Mouse (Mus musculus) embryo, embryonic 9.5 days (tissue): Measurements from ENCODE around the gene Ubr4.
"Not testable (repeated sequence)": the region's sequence is repeated elsewhere in the genome, so short reads cannot be mapped to it uniquely, and the experiment has no call there.

Experiments
- DNase-seq: peaks from one replicate; pipeline ENCODE4 v3.0.0-alpha.2; 2017; ENCODE audit errors: extremely low spot score

Gene Ubr4

DNA sequence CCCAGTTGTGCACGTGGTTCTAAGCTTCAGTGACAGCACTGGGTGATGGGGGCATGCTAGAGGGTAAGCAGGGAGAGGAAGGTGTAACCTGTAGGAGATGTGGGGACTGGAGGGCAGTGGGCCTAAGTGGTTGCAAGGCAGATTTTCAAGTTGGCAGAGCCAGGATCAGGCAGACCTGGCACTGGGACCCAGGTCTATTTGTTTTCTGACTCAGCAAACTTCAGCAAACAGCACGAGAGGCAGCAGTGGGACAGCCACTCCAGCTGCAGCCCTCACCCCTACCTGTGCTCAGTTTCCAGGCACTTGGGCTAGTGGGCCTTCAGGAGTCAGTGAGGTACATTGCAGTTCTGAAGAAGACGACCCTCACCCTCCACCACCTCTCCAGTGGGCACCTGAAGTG is 4.8 kb downstream of the Ubr4 start:
- DNase-seq, result no peak

DNA sequence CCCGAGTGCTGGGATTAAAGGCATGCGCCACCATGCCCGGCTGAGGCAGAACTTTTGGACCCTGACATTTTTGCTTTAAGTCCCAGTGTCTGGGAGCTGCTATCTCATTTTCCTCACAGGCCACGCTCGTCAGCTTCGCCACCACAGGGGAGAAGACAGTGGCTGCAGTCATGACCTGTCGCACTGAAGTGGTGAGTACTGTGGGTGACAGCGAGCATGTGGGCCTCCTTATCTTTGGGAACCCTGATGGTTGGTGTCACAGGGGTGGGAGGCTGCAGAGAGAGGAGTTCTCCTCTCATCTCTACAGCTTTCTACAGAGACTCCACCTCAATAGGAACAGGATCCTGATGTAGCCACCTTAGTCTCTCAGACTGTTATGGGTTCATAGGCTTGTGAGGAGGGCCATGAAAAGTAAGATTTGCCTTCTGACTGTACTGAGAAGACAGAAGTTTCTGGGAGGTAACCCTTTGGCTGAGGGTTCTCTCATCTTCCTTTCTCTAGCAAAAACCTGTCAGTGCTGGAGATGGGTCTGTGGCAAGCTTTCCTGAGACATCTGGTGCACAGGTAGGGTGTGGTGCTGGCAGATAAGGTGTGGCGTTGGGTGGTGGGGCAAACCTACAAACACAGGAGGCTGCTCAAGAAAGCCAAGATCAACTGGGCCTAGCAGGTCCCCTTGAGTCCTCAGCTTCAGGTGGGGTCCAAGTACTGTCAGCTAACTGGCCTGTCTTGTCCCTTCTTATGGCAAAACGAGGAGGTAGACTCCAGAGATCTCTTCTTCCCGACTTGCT is 8.5 kb downstream of the Ubr4 start:
- DNase-seq, result no peak

DNA sequence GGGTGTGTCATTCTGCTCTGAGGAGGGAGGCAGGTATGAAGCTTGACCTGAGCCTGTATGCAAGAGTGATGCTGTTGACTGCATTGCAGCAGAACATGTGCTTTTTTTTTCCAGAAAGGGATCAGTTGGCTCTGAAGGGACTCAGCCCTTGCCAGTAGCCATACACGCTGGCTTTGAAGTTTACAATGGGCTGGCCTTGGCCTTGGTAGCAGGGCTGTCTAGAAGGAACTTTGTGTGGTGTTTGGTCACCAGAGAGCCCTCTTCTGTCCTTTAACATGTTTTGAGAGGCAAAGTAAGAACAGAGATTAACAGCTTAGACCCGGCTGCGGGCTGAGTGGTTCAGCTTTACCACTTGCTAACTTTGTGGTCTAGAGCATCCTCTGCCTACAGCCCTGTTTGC is 14.9 kb downstream of the Ubr4 start:
- no peak for DNase-seq

- no peak for DNase-seq
Observed at GRCm38 (mm10) chr4:139368038-139368437, 15.6 kb downstream of the Ubr4 start.

- DNase-seq, result no peak
Observed at GRCm38 (mm10) chr4:139373130-139373529, 20.7 kb downstream of the Ubr4 start.

- DNase-seq, result no peak
Observed at GRCm38 (mm10) chr4:139373531-139373930, 21.1 kb downstream of the Ubr4 start.

- DNase-seq, result no peak
Observed at GRCm38 (mm10) chr4:139379719-139380118, 27.3 kb downstream of the Ubr4 start.

DNA sequence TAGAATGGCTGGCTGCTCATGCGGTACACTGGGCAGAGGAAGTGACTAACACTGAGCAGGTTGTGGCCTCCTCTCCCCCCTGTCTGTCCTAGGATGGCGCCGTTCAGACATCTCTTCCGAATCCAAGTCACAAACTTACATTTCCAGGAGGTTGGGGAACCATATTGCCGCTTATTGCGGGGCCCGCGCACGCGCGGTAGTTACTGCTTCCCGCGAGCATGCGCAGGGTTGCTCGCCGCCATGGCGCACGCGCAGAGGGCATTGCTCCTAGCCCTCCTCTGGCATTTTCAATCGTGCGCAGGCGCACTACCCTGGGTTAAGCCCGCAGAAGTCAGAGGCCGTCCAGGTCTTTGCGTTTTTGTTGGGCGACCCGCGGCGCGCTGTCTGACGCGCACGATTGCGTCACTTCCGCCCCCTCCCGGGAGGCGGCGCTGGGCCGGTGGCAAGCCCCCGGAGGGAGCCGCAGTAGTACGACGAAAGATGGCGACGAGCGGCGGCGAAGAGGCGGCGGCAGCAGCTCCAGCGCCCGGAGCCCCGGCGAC is 27.9 kb downstream of the Ubr4 start:
- DNase-seq, result peak; percentile 100

GRCm38 (mm10) chr4:139380775-139381451 is 28.5 kb downstream of the Ubr4 start:
- DNase-seq, result no peak

GRCm38 (mm10) chr4:139381452-139381845 is 29.0 kb downstream of the Ubr4 start:
- DNase-seq, result no peak

- no peak for DNase-seq
Observed at GRCm38 (mm10) chr4:139382231-139382630, 29.8 kb downstream of the Ubr4 start.

- DNase-seq, result not testable (repeated sequence)
Observed at GRCm38 (mm10) chr4:139385841-139386240, 33.4 kb downstream of the Ubr4 start.

DNA sequence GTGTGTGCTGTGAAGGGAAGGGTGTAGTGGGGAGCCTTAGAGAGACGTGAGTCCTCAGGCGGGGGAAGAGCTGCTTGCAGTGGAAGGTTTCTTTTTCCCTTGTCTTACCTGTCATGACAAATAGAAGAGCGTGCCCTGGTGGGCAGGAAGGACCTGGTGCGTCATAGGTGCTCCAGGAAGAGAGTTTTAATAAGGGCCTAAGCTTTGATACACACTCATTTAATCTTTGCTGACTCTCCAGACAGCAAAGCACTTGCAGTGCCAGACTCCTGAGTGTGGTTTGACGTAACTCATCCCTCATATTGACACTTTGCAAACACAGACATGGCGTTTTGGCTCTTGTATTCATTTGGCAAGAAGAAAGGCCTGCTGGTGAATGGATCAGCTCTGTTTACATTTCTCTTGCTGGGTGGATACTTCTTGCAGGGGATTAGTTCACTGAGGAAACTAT is 34.5 kb downstream of the Ubr4 start:
- DNase-seq, result no peak

GRCm38 (mm10) chr4:139389557-139389956 is 37.1 kb downstream of the Ubr4 start:
- no peak for DNase-seq

DNA sequence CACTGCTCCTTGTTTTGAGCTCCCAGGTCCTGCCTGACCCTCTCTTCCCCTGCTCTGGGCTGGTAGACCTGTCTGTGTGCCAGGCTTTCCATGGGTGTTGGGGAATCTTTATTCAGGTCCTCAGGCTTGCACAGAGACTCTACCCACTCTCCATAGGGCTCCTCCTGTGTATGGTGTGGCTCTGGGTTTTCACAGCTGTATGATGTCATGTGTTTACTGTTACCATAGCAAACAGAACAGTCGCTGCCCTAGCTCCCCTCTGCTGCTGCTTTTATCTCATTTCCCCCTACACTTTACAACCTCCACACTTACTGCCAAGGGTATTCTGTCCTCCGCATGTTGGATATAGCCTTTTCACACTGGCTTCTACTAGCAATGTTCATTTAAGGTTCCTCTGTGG is 43.0 kb downstream of the Ubr4 start:
- no peak for DNase-seq

DNA sequence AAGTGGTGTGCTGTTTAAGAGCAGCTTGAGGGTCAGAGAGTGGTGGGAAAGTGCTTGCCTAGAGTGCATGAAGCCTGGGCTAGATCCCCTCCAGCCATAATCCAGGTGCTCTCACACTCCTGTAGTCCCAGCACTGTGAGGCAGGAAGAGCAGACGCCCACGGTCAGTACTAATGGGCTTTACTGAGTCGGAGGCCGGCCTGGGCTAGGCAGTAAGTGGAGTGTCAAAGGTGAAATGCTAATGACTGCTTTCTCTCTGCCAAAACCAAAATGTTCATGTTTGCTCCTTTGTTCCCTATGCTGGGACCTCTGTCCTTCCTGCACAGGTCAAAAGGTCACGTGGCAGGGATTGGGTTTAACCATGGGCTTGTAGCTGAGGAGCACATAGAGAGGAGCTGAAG is 48.1 kb downstream of the Ubr4 start:
- no peak for DNase-seq

GRCm38 (mm10) chr4:139403214-139403613 is 50.8 kb downstream of the Ubr4 start:
- no peak for DNase-seq

GRCm38 (mm10) chr4:139411351-139411750 is 58.9 kb downstream of the Ubr4 start:
- no peak for DNase-seq

- no peak for DNase-seq
Observed at GRCm38 (mm10) chr4:139417868-139418267, 65.5 kb downstream of the Ubr4 start.

DNA sequence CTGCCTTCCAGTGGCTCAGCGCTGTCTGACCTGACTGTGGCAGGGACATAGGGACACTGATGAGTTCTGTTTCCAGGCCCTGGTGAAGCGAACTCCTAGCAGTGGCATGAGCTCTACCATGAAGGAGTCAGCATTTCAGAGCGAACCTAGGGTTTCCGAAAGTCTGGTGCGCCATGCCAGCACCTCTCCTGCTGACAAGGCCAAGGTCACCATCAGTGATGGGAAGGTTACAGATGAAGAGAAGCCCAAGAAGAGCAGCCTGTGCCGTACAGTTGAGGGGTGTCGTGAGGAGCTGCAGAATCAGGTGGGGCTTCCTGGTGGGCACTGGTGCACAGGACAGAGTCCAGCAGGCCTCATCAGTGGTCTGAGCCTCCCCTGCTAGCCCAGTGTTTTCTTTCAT is 69.2 kb downstream of the Ubr4 start:
- DNase-seq, result no peak

GRCm38 (mm10) chr4:139422409-139422808 is 70.0 kb downstream of the Ubr4 start:
- no peak for DNase-seq

DNA sequence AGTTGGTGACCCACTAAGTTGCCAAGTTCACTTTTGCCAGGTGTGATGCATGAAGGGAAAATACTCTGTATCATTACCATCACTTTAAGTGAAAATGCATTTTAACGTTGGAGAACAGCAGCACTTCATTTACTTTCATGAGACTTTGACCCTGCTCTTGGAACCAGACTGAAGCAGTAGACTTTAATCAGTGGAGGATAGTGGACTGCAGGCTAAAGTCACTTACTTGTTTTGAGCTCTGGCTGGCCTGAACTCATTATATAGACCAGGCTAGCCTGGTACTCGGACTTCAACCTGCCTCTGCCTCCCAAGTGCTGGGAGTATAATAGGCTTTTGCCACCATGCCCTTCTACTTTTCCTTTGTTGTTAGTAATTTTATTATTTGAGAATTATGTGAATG is 70.9 kb downstream of the Ubr4 start:
- DNase-seq, result no peak

GRCm38 (mm10) chr4:139430176-139430575 is 77.8 kb downstream of the Ubr4 start:
- DNase-seq, result peak; percentile 62
